In the genomic region with DNA sequence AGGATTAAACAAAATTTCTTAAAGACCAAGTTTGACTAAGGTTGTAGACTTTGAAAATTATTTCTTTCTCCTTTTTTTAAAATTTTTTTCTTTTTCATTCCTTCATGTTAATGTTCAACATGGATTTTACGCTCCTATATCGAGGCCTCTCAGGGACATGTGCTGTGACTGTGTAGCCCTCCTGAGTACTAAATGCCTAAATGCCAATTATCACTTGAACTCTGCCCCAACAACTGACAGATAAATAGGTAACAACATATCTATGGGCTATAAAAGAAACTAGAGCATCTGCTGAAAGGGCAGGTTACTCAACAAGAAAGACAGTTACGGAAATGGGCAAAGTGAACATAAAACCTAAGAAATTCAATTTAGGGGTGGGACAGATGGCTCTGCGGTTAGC, we compare ENCODE assay signal across 24 mouse cellular contexts.
"Had no signal": no experiment of that assay in that cellular context is flagged by ENCODE, and none has a peak within 500 bp of the region (broad histone marks: within the 10 kb centered on the region; RNA-seq: fewer than 3 reads in every experiment).

No protein-coding gene starts in this region.

- H3K27me3 ChIP-seq: heart, embryonic 13.5 days; heart, embryonic 15.5 days; hindbrain, embryonic 13.5 days; hindbrain, embryonic 15.5 days; limb, embryonic 15.5 days; liver, embryonic 13.5 days; liver, embryonic 15.5 days had no signal

- H3K4me3 ChIP-seq: heart, embryonic 13.5 days; heart, embryonic 15.5 days; hindbrain, embryonic 13.5 days; hindbrain, embryonic 15.5 days; layer of hippocampus, adult 2 months; left cerebral cortex, adult 2 months; limb, embryonic 13.5 days; limb, embryonic 15.5 days; liver, embryonic 13.5 days; liver, embryonic 15.5 days had no signal

- H3K36me3 ChIP-seq: hindbrain, embryonic 13.5 days; hindbrain, embryonic 15.5 days; limb, embryonic 13.5 days had no signal

- H3K4me1 ChIP-seq: hindbrain, embryonic 13.5 days; hindbrain, embryonic 15.5 days; liver, embryonic 13.5 days had no signal

- H3K4me2 ChIP-seq: heart, embryonic 11.5 days; heart, embryonic 13.5 days; heart, embryonic 15.5 days; hindbrain, embryonic 13.5 days; hindbrain, embryonic 15.5 days; limb, embryonic 13.5 days; limb, embryonic 15.5 days; liver, embryonic 13.5 days; liver, embryonic 15.5 days had no signal

- ATAC-seq: forebrain, postnatal 0 days; hindbrain, postnatal 0 days had no signal

- H3K9me3 ChIP-seq: heart, embryonic 13.5 days; heart, embryonic 15.5 days; hindbrain, embryonic 13.5 days; hindbrain, embryonic 15.5 days; limb, embryonic 13.5 days; limb, embryonic 15.5 days; liver, embryonic 13.5 days; liver, embryonic 15.5 days had no signal

- DNase-seq: forebrain, postnatal 0 days; gastrocnemius, postnatal 10 days; gastrocnemius, postnatal 36 days; heart, adult 11 months; heart, postnatal 14 days; heart, postnatal 36 days; kidney, adult 18-20 months; kidney, adult 8-10 months; kidney, postnatal 10 days; kidney, postnatal 25 days; kidney, postnatal 4 days; left cerebral cortex, postnatal 4 days; liver, embryonic 13.5 days had no signal

- H3K27ac ChIP-seq: hindbrain, embryonic 13.5 days; hindbrain, embryonic 15.5 days; hindbrain, postnatal 0 days; layer of hippocampus, adult 2 months; left cerebral cortex, adult 2 months; limb, embryonic 13.5 days; limb, embryonic 15.5 days; liver, embryonic 13.5 days; liver, embryonic 15.5 days had no signal

- H3K9ac ChIP-seq: forebrain, postnatal 0 days; heart, embryonic 13.5 days; heart, embryonic 15.5 days; hindbrain, embryonic 13.5 days; hindbrain, embryonic 15.5 days; limb, embryonic 13.5 days; limb, embryonic 15.5 days; liver, embryonic 13.5 days; liver, embryonic 15.5 days had no signal
